Mouse (Mus musculus): ENCODE results near the gene Dcaf10.
"Not testable (repeated sequence)": the region's sequence is repeated elsewhere in the genome, so short reads cannot be mapped to it uniquely, and the experiment has no call there.

The Dcaf10 gene

DNA sequence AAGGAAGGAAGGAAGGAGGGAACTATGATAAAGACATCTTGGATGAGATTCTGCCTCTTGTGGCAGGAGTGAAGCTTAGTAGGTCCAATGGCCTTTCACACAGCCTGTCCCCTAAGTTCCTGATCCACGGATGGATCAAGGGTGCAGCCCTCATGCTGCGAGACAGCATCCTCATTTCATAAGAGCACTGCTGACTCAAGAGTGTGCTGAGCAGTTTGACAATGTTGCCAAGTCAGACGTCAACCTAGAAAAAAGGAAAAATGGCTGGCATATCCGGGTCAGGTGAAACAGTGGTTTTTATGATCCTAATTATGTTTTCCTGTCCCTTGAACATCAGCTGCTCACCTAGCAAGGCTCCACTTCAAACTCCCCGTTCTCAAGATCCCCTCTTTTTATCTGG lies 51.8 kb downstream of the Dcaf10 start:
- no peak for DNase-seq (ENCODE audit: low spot score)

DNA sequence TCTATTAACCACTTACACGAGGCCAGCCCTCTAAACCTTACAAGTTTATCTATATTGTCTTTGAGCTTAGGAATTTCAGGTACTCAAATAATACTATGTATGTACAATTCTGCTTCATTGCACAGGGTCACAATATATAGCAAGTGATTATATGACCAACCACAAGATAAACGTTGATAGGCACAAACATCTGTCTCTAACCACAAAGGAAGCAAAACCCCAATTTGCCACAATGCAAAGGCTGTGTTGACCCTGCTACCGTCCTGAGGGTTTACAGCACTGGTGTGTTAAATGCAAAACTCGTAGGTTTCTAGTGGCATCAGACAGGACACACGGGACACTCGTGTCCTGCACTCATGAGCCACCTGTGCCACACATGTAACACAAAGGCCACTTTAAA lies 54.3 kb downstream of the Dcaf10 start:
- not testable (repeated sequence) for DNase-seq (ENCODE audit: low spot score)

DNA sequence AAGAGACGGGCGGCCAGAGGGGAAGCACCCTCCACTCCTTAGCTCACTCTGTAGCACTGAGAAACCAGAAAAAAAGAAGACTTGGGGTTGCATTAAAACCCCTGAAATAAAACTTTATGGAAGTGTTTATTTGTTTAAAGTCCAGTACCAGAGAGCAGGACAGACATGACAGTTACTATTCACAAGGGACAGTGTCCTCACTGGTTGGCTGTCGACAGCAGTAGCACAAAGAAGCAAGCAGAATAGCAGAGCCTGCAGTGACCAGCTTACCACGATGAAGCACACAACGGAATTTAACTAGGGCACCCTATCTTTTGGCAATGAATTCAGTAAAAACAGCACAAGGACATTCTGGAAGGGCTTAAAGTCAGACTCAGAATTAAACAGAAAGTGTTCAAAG lies 56.4 kb downstream of the Dcaf10 start:
- not testable (repeated sequence) for DNase-seq (ENCODE audit: low spot score)

DNA sequence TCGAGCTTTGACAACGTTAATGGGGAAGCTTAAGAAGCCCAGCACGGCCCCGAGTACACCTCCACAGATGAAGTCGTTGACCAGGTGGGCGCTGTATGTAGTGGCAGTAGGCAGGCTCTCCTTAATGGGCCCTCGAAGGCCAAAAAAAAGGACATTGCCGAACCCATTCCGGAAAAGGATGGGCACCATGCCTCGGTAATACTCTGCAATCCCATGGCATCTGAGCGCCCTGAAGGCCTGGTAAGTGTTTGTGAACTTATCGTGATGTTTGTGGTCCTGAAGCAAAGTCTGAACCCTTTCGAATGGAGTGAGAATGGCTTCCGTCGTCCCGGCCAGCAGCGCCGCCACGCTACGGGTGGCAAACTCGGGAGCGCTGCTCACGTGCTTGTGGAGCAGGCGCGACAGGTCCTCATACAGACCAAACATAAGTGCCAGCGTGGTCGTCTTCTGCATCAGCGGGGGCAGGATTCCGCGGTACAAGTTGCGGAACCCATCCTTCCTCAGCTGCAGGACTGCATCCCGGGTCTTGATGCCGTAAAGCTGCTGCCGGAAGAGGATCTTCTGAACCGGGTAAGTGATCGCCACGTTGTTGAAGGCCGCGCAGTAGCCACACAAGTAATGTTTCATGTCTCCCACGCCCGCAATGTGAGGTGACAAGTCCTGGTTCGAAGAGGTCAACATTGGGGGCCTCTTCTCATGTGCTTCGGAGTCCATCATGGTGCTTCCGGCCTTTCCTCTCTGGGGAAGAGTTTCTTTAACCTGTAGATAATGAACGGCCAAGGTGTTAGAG lies 57.7 kb downstream of the Dcaf10 start:
- DNase-seq (ENCODE audit: low spot score) = no peak

DNA sequence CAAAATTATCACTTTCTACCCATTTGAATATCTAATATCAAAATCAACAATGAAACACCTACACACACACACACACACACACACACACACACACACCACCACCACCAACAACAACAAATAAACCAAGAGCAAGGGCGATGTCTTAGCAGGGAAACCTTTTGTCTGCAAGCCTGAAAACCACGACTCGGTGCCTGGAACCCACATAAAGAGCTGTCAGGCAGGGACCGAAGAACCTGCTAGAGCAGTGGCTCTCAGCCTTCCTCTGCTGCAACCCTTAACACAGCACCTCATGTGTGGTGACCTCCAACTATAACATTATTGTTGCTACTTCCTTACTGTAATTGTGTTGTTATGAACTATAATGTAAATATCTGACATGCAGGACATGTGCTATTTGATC lies 60.4 kb downstream of the Dcaf10 start:
- DNase-seq (ENCODE audit: low spot score) = no peak

DNA sequence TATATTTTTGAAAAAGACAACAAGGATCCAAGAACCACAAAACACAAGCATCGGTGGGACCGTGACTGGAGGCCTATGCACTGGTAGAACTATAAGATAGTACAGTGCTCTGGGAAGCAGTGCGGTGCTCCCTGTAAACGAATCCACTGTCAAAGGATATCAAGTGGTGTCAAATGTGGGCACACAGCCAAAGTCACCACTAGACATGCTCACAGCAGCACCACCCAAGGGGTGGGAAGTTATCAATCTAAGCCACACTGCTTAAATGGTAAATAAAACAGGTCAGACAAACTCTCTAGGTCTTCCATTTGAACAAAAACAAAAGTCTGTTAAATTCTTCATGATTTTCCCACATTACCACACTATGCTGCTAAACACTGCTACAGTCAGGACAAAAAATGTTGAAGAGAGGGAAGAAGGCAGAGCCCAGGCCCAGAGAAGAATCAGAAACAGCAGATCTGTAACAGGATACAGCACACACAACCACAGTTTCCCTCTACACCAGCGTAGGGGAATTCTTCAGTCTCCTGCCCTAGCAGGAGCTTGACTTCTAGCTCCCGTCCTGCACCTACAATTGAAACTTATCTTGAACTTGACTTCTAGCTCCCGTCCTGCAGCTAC lies 61.1 kb downstream of the Dcaf10 start:
- DNase-seq (ENCODE audit: low spot score) = no peak

DNA sequence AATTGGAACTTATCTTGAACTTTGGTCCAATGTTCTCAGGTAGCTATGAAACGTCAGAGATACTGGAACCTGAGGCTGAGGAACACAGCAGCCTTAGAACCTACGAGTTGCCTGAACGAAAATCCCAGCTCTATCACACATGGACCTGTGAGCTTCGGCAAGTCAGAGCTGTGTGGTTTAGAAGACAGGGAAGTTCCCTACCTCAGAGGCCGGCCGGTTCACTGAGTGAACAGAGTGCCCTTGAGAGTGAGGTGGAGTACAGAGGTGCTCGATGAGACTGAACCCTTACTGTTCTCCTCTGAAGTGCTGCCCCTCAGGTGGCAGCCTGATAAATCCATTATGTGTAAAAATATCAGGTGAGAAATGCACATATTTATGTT lies 61.6 kb downstream of the Dcaf10 start:
- no peak for DNase-seq (ENCODE audit: low spot score)

DNA sequence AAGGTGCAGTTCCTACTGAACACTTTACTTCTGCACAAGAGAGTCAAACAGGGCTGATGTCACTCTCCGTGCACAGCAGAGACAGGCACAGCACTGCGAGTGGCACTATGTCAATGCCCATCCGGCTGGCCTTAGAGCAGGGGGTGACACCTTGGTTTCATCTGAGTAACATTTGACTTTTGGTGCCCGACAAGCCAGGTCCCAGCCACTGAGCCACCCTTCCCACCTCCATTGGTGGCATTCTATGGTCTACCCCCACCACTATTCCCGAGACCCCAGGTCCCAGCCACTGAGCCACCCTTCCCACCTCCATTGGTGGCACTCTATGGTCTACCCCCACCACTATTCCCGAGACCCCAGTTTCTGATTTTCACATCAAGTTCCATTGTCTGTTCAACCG lies 62.2 kb downstream of the Dcaf10 start:
- no peak for DNase-seq (ENCODE audit: low spot score)

DNA sequence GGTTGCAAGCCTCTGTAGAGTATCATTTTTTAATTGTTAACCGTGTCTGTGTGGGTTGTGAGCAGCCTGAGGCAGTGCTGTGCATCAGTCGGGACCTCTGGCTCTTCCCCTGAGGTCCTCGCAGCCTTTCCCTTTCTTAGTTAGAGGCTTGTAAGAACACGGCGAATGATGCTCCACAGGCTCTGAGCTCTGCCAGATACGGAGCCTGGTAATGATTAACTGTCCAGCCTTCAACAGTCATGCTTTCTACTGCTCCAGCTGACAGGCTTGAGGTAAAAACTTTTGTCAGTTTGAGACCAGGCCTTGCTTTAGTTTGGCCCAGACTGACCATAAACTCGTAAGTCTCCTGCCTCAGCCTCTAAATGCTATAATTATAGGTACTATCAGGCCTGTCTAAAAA lies 63.4 kb downstream of the Dcaf10 start:
- no peak for DNase-seq (ENCODE audit: low spot score)

DNA sequence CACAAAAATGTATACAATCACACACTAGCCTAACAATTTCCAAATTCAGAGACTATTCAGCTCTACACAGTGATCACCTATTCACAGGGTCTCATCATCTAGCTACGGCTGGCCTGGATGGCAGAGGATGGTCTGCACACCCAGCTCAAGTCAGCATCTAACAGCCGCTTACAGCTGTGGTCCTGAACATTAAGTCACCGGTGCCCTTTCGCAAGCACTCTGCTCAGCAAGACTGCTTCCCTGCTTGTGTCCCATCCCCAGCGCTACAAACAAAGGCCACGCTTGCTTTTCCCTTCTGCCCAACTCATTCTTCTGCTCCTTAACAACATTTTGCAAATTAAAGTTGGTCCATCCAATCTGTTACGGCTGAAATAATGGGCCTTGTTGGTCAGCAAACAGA lies 64.5 kb downstream of the Dcaf10 start:
- no peak for DNase-seq (ENCODE audit: low spot score)

DNA sequence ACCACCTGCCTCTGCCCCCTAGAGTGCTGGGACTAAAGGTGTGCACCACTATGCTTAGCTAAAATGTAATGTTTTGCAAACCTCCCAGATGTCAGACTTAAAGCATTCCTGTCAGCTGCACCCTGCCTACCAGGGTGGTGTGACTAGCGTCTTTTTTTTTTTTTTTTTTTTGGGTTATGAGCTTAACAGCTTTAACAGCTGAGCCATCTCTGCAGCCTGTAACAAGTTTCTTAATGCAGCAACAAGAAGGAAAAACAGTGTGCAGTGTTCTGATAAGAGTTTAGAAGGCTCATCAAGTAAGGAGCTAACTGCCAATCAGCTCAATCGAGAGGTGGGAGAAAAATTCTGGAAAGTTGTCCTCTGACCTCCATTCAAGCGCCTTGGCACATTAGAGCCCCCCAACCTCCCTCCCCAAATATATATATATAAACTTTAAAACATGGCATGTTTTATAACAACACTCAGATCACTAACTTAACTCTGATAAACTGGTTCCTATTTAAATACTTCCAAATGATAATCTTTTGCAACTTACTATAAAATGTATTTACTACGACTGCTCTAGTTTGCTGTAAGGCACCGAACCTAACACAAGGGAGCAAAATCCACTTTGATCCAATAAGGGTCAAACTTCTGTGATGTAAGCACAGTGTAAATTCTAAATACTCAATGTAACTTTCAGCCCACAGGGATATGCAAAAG lies 65.3 kb downstream of the Dcaf10 start:
- no peak for DNase-seq (ENCODE audit: low spot score)

DNA sequence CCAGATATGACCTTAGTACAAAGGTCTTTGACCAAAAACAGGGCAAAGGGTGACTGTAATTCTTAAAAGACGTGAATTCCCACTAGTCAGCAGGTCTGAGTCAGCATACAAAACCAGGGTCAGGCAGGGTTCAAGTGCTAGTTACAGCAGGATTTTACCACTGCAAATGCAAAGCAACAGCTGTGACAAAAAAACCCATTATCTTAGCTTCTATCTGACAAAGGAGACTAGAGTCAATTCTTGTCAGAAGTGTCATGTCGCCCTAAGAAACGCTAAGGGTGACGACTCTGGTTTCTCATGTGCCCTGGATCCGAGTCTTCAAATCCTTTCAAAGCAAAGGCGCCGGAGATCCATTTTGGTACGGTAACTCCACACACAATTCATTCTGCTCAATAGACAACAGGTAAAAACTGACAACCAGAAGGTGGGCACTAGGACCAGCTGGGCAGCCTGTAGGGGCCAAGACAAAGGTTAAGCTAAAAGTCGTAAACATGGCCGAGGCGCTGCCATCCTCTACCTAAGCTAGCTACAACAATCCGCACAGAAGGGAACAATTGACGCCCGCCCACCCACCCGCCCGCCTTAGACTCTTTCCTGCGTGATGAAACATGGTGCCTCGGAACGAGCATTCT lies 65.9 kb downstream of the Dcaf10 start:
- DNase-seq (ENCODE audit: low spot score) = no peak

DNA sequence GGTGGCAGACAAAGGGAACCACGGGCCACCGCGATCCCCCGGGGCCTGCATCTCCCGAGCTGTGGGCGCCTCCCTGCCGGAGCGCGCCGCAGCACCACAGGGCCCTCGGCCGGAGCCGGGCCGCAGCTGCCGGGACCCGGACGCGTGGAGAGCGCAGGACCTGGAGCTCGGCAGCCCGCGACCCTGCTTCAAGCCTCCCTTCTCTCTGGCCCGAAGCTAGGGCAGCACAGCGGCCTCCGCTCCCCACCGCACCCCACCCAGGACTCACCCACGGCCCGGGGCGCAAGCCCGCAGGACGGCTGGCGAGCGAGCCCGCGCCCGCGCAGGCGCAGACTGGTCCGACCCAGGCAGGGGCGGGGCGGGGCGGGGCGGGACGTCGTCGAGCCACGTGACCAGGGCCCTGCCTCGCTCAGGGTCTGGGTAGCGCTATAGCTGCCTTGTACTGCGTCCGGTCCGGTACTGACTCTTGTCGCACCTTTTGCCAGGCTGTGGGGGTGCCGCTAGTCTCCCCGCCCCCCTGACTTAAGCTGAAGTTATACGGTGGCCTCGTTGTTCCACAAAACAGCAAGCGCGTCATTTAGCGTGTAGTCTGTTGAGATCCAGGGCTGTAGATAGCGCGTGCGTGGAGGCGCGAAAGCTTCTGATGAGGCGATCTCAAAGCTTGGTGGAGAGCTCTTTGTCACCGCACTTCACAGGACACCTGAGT lies 66.7 kb downstream of the Dcaf10 start, which contains the start of gene Slc25a51:
Gene Slc25a51, minus strand, starts transcription at position 340 of the 706 bp plus-strand sequence.
- DNase-seq (ENCODE audit: low spot score) = peak; percentile 75

DNA sequence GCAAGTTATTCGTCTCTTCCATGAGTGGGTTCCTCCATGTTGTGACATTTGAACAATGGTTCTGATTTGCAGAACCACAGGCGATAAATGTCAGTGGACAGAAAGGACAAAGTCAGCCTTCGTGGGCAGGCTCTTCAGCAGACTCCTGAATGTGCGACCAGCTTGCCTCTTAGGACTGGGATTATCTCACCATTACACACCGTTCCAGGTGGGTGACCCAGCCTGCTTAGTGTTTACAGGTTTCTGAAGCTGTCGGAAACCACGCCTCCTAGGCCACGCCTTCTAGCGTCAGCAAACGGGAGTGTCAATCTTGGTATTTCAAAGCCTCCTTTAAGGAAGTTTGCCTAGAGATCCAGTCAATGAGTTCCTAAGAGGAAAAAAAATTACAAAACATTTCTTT lies 67.4 kb downstream of the Dcaf10 start:
- DNase-seq (ENCODE audit: low spot score) = no peak

DNA sequence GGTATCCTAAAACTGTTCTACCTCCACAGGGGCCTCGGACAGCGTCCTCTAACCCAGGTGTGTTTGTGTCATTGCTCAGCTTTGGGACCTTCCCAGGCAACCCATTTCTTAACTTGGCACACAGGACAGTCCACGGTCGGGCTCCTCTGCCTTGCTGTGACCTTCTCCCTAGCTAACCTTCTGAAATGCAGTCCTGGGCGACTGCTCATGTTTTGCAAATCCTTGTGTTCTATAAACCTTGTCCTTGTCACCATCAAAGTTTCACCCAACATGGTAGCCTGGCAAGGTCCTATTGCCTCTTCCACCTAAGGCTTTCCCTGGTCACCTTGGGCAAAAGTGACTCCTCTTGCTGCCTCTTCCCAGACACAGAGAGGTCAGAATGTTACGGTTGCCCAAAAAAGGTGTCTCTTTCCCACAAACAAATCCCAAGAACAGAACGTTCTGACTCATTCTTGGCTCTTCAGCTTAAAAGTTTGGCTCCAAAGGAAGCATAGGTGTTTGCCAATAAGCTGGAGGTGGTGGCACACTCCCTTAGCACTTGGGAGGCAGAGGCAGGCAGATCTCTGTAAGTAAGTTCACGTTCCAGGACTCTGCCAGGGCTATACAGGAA lies 69.4 kb downstream of the Dcaf10 start:
- no peak for DNase-seq (ENCODE audit: low spot score)

DNA sequence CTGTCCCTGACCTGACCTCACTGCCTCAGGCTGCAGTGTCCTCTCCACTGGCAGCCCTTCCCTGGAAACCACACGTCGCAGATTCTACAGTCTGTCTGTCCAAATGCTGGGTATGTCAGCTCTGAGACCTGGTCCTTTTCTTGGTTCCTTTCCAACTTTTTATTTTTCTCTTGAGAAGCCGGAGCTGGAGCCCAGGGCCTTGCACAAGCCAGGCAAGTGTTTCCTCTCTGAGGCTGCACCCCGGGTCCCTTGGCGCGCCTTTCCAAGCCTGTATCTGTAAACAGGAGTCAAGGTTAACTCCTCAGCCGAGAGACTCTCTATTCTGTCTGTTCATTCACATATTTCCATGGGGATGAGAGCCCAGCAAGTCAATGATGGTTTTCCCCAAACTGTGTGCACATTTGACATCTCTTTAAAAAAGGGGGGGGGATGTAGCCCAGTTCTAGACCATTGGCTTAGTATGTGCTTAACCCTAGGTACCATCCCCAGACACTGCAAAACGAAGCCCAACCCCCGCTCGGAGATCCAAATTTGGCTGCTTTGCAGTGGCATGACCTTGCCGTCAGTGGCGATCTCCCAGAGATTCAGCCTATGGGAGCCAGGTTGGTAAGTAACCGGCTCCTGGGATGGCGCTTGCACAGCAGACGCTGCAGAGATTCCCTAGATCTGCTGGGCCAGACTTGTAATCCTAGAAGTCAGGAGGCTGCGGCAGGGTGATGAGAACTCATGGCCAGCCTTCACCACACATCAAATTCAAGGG lies 70.7 kb downstream of the Dcaf10 start:
- DNase-seq (ENCODE audit: low spot score) = no peak

DNA sequence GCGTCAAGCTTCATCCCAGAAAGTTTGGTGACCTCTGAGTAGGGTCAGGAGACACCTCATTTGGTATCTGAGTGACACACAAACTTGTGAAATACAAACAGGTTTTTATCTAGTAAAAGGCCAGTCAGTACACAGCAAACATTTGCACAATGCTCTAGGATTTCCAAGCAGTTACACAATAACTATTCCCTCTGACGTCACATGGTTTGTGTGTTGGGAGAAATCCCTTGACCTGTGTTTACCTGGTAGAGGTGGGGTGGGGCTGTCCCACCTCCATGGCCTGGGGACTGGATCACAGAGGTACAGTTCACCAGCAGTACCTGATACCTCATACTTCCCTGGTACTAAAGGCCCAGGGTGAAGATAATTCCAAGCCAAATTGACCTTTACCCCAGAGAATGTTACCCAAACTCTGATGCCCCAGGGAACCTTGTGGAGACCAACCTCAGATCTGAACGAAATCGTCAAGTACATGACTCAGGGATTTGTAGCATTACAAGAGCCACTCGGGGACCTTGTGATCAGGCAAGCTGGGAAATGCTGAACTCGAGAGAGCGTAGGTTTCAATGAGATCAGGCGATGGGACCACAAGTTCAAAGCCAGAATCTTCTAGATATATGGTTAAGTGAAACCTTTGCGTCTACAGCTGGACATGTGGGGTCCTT lies 71.9 kb downstream of the Dcaf10 start:
- DNase-seq (ENCODE audit: low spot score) = no peak

DNA sequence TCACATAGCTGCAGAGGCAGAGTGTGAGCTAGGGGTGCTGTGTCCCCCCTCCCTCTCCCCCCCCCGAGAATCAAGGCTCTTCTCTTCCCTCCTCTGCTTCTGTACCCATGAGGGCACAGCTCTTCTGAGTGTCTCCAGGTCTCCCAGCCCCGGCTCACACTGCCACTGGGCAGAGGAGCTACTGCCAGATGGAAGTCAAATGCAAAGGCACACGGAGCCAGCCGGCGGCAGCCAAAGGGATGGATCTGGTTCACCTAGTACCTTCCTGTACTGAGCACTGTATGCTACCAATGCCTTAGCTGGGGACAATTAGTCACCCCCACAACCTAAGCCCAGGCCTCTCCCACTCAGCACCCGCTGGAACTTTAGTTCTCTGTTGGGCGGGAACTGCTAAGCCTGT lies 74.4 kb downstream of the Dcaf10 start:
- DNase-seq (ENCODE audit: low spot score) = no peak

DNA sequence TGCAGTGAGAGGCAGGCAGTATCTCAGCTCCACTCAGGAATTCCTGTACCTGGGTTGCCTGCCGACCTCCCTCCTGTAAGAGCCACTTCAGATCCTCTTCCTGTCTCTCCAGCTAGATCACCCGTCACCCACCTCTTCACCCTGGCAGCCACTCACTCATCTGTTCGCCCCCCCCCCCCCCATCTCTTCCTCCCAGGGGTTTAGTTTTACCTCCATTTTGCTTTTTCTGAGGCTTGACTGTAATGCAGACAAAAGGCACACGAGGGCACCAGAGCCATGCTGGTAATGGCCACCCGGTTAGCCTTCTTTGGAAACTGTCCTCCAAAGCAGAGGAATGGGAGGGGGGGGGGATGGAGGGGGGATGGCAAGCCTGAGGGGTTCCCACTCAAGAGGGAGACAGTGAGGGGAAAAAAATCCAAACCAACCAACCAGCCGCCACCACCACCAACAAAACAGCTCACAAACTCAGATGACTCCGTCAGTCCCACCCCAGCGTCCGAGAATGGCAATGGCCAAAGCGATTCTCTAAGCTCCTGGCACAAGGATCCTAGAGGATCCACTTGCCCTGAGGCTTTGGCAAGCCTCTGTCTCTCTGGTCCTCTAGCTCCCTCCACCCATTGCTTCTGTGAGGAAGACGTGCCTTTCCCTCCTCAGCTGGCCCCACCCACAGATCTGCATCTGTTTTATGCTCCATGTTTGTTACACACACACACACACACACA lies 76.5 kb downstream of the Dcaf10 start:
- DNase-seq (ENCODE audit: low spot score) = no peak

DNA sequence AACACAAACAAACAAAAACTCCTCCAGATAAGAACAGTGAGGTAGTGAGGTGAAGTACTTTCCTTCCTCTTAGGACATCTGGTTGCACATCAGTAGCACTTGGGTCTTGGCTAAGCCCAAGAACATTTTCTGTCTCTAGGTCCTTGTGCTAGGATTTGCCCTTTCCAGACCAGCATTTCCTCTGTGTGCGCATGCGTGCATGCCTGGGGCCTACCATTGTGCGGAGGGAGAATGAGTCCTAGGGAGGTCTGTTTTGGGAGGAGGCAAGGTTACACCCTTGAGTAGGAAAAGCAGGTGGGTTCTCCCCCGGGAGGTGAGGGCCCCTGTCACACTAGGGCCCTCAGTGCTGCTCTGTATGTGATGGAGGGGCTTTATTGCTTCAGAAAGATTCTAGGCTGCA lies 77.2 kb downstream of the Dcaf10 start:
- no peak for DNase-seq (ENCODE audit: low spot score)

Measured in ovary, postnatal 10 days (tissue).